Mouse (Mus musculus): ENCODE data around the gene Gm20481.
"Not testable (repeated sequence)": the region's sequence is repeated elsewhere in the genome, so short reads cannot be mapped to it uniquely, and the experiment has no call there.

The Gm20481 gene

DNA sequence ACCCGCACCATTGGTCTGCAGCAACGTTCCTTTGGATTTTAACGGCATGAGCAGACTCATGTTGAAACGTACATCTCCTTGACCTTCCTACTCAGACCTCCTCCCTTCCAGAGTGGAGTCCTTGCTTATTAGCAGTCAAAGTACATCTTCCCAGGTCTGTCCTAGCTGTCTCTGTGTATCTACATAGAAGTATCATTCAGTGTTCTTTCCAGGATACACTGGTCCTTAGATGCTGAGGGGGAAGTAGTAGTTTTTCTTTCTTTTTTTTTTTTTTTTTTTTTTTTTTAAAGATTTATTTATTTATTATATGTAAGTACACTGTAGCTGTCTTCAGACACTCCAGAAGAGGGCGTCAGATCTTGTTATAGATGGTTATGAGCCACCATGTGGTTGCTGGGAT lies 36.2 kb downstream of the Gm20481 start:
- not testable (repeated sequence) for DNase-seq

DNA sequence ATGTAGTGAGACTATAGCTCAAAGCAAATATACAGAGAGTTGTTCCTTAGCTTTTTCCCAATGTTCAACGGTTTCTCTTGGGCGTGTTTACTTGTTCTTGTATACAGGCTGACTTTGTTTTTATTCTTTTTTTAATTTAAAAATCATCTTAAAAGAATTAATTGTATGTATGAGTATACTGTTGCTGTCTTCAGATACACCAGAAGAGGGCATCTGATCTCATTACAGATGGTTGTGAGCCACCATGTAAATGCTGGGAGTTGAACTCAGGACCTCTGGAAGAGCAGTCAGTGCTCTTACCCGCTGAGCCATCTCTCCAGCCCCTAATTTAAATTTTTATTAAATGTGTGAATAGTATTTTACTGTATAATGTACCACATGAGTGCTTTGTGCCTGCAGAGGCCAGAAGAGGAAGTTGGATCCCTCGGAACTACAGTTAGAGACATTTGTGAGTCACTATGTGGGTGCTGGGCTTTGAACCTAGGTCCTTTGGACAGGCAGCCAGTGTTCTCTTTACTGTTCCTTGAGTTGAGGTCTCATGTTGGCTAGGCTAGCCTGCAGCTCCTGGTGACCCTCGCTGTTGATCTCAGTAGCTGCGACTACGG lies 37.8 kb downstream of the Gm20481 start:
- no peak for DNase-seq

DNA sequence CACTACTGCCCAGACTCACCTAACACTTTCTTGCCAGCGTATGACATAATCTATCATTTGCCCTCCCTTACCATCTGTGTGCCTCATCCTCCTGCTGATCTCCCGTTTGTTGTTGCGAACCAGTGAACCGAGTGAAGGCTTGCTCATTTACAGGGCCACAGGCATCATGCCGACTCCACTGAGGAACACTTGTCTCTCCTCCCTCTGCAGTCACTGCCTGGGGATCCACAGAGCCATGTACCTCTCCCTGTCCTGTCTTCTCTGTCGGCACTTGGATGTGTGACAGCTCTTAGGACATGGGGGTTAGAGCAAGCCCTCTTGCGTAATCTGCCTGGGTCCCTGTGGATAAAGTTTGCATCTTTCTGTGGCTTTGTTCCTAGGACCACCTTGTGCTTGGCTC lies 39.9 kb downstream of the Gm20481 start:
- no peak for DNase-seq

DNA sequence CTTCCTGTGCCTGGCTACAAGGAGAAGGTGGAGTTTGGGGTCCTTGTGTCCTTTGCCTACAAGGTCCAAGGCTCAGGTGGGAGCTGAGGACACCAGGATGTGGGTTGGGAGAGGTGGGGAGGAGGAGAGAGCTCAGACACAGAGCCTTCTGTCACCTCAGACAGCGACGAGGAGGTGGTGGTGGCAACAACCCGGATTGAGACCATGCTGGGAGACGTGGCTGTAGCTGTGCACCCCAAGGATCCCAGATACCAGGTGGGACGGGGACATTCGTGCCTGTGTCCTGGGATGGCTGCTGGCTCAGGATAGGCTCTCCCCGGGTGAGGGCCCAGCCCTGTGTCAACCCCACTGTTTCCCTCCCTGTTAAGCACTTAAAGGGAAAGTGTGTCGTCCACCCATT lies 41.7 kb downstream of the Gm20481 start:
- DNase-seq: no peak

DNA sequence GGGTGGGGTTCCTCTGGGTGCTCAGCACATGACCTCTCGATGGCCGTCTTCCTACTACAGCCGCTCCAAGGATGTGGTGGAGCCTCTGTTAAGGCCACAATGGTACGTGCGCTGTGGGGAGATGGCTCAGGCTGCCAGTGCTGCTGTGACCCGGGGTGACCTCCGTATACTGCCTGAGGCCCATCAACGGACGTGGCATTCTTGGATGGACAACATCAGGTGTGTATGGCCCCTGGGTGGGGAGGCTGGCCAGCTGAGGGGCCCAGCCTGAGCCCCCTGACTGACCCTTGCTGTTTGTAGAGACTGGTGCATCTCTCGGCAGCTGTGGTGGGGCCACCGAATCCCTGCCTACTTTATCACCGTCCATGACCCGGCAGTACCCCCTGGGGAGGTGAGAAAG lies 42.7 kb downstream of the Gm20481 start:
- DNase-seq: peak; percentile 2

DNA sequence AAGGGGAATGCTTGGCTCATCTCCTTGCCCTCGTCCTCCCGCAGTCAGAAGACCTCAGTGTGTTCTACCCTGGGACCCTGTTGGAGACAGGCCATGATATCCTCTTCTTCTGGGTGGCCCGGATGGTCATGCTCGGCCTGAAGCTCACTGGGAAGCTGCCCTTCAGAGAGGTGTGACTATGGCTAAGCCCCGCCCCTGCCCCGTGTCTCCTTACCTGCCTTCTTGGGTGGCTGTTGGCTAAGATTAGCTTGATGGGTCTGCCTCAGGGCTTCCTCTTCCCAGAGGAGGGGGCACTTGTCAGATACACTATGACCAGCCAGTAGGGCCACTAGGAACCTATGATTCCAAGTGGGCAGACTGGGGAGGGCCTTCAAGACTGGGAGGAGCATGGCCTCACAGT lies 43.5 kb downstream of the Gm20481 start:
- DNase-seq: no peak

DNA sequence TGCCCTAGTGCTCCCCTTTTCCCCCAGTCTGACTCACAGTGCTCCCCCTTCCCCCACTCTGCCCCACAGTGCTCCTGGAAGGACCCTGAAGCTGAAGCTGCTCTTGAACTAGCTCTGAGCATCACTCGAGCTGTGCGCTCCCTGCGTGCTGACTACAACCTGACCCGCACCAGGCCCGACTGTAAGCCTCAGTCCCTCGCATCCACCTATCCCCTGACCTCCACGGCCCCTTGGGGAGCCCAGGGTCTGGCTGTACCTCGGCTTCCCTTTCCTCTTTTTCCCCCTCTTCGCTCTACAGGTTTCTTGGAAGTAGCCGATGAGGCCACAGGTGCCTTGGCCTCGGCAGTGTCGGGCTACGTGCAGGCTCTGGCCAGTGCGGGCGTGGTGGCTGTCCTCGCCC lies 45.6 kb downstream of the Gm20481 start:
- DNase-seq: no peak

DNA sequence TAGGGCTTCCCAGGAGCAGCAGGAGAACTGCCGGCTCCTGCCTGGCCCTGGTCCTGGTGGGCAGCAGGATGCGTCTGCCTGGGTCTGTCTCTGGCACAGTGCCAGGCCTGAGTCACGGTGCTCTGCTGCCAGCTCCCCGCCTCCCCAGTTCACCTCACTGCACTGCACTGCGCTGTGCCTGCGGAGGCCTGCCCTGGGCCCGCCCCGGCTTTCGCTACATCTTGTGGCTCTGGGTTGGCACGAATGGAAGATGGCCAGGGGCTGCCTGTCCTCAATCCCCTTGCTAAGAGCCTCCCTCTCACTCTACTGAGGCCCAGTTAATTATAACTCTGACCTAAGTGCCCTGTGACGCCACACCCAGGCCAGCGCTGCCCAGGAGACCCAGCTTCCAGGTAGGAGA lies 46.7 kb downstream of the Gm20481 start, which contains the start of gene Vwa7:
Gene Vwa7 (plus strand): TSS at position 204 of the 400 bp plus-strand sequence.
- DNase-seq: no peak

DNA sequence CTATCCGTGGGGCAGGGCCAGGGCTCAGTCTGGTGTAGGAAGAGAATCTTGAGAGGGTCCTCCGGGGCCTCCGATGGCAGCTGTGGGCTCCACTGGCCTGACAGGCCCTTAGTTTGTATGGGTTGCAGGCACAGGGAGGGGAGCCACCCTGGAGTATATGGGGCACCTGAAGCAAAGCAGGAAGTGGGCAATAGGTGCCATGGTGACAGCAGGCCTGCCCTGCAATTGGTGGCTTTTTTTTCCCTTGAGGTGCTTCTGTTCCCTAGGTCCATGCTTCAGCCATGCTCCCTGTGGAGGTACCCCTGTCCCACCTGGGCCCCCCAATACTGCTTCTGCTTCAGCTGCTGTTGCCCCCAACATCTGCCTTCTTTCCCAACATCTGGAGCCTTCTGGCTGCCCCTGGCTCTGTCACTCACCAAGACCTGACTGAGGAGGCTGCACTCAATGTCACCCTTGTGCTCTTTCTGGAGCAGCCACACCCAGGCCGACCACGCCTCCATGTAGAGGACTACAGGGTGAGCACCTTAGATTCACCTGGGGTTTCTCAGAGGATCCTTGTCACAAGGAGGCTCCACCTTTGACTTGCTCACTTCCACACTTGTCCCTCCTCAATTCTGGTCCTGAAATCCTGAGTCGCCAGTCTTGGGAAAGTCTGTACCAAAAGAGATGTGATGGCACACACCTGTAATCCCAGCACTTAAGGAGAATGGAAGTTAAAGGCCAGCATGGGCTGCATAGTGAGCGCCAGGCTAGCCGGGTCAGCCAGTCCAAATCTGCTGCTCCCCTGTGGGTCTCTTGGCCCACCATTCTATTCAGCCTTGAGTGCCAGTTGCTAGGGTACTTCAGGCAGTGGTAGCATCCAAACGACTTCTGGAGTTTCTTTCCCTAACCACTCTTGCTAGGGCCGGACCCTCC lies 47.3 kb downstream of the Gm20481 start:
- DNase-seq: peak; percentile 5

DNA sequence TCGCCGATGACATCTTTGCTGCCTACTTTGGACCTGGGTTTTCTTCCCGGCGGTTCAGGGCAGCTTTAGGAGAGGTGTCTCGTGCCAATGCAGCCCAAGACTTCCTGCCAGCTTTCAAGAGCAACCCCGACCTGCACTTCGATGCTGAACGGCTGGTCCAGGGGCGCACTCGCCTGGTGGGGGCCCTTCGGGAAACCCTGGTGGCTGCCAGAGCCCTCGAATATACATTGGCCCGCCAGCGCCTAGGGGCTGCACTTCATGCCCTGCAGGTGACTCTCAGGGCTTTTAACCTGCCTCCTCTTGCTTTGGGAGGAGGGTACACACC lies 48.0 kb downstream of the Gm20481 start:
- peak; percentile 3 for DNase-seq

DNA sequence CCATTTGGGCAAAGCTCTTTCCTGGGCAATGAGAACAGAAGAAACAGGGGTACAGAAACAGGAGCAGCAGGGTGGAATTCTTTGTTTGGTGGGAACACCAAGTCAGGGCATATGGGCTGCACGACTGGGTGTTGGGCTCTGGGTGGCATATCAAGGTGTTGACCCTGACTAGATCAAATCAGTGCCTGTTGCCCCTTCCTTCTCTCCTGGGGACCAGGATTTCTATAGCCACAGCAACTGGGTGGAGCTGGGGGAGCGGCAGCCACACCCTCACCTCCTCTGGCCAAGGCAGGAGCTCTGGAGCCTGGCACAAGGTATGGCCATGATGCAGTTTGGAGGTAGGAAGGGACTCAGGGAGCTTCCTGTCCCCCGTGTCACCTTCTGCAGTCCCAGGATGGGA lies 48.5 kb downstream of the Gm20481 start:
- no peak for DNase-seq

DNA sequence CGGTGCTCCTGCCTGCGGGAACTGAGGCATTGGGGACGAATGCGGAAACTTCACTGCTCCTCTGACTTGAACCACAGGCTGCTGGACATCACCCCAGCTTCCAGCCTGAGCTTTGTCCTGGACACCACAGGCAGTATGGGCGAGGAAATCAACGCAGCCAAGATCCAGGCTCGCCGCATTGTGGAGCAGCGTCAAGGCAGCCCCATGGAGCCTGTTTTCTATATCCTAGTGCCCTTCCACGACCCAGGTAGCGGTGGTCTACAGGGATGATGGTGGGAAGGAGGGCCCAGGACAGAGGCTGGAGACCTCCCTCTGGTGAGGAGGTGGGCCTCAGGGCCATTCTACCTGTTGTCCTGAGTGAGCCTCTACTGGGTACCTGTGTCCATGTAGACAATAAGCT lies 50.2 kb downstream of the Gm20481 start:
- DNase-seq: no peak

DNA sequence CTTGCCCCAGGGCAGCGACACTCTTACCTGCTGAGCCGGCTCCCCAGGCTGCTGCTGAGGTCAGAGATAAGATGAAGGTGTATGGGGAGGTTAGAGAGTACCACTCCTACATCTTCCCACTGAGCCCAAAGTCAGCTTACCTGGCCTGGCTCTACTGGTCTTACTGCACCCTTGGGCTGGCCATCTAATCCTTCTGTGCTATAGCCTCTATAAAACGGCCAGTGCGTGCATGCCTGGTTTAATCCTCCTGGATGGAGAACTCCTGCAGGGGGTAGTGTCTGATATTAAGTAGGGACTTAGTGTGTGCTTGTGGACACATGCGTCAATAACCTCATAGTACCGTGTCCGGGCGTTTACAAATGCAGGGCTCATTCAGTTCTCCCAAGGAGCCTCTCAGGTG lies 50.8 kb downstream of the Gm20481 start:
- no peak for DNase-seq

DNA sequence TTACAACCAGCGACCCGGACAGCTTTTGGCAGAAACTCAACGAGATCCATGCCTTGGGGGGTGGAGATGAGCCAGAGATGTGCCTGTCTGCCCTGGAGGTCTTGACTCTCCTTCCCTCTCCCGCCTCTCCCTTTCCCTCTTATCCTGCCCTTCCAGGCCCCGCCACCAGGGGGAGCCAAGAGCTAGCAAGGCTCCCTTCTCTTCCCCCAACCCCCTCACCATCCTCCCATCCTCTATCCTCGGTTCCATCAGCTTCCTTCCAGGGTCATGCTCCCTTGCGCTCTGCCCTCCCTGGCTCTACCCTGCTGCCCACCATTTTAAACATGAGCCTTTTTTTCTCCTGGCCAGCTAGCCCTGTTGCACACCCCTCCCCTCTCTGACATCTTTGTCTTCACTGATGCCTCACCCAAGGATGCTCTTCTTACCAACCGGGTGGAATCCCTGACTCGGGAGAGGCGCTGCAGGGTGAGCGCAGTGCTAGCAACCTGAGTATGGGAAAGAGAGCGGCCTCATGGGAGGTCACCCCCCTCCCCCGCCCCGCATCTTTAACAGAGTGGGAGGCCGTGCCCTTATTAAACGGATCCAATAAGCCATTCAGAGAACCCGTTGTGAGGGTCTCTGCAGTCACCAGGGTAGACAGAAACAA lies 51.6 kb downstream of the Gm20481 start:
- DNase-seq: peak; percentile 90
